Mouse (Mus musculus): ENCODE measurements at regions not wholly inside any gene's neighbourhood (a gene's known extent, or its start where the extent isn't known, plus 50 kb on each side); places are given as distances from the start of the nearest gene placed in this dataset.

- DNase-seq, result no peak
Observed at GRCm38 (mm10) chr1:66099562-66100444, 75.3 kb upstream of the Map2 start.

- DNase-seq, result no peak
Observed at GRCm38 (mm10) chr1:66101419-66101818, 73.7 kb upstream of the Map2 start.

GRCm38 (mm10) chr1:66104493-66104892, 70.6 kb upstream of the Map2 start:
- no peak for DNase-seq

- DNase-seq, result no peak
Observed at GRCm38 (mm10) chr1:66105206-66105605, 69.9 kb upstream of the Map2 start.

- no peak for DNase-seq
Observed at GRCm38 (mm10) chr1:66108051-66108450, 67.0 kb upstream of the Map2 start.

- DNase-seq, result no peak
Observed at GRCm38 (mm10) chr1:66113916-66114315, 61.2 kb upstream of the Map2 start.

- peak; percentile 69 for DNase-seq
Observed at GRCm38 (mm10) chr1:66115330-66115729, 59.7 kb upstream of the Map2 start.

Data from right cerebral cortex, adult 18-20 months (tissue).